Mouse (Mus musculus): Measurements from ENCODE around the gene Ecel1.

Ecel1 gene

DNA sequence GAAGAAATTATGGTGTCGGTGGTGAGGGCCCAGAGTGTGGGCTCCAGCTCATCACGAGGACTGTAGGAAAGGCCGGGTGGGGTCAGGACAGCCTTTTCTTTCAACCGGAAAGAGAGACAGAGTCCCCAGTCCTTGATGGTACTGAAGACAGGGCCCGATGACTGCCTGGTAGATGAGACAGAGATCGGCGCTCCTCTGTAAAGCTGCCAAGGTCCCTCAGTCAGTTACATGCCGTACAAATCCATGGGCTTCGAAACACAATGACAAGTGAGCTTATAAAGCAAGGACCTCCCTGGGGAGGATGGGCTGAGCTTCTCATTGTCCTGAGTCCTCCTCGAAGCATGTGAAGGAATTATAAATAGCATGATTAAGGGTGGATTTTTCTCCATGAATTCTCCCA lies 13.2 kb downstream of the Ecel1 start:
- TF ChIP-seq GATA4 (IDR thresholded peaks at IDR 0.05; ENCODE audit: insufficient replicate concordance, low read length), result no peak

- TF ChIP-seq GATA4 (IDR thresholded peaks at IDR 0.05; ENCODE audit: insufficient replicate concordance, low read length), result no peak
These were observed 13.9 kb downstream of the Ecel1 start for GRCm38 (mm10) chr1:87142456-87142855.

DNA sequence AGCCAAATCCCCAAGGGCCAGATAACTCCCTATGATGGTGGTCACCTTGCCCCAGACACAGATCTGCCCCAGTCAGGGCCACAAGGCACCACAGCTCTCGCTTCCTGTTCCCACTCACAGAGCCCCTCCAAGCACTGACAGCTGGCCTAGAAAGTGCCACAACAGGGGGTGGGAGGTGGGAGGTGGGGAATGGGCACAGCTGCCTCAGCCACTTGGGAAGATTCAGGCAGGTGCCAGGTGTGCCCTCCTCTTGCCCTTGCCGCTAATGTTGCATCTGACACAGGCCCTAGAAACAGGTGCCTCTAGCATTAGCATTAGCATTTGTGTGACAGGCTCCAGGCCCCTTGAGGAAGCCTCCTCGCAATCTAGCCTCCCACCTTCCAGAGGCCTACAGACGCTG lies 14.8 kb downstream of the Ecel1 start:
- no peak for TF ChIP-seq GATA4 (IDR thresholded peaks at IDR 0.05; ENCODE audit: insufficient replicate concordance, low read length)

DNA sequence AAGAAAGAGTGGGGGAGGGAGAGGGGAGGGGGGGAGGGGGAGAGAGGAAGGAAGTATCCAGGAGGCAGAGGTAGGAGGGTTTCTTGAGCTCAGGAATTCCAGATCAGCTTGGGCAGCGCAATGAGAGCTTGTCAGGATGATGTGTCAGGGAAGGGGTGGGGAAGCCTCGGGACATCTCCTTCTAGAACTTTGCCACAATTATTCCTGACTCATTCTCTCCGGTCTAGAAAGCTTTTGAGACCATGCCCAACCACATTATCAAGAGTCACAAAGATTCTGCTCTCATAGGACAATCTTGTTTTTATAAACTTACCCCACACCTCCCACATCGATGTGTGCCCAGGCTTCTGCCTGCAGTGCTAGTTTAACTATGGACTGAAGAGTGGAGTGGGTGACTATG lies 24.5 kb downstream of the Ecel1 start:
- TF ChIP-seq GATA4 (IDR thresholded peaks at IDR 0.05; ENCODE audit: insufficient replicate concordance, low read length), result no peak

DNA sequence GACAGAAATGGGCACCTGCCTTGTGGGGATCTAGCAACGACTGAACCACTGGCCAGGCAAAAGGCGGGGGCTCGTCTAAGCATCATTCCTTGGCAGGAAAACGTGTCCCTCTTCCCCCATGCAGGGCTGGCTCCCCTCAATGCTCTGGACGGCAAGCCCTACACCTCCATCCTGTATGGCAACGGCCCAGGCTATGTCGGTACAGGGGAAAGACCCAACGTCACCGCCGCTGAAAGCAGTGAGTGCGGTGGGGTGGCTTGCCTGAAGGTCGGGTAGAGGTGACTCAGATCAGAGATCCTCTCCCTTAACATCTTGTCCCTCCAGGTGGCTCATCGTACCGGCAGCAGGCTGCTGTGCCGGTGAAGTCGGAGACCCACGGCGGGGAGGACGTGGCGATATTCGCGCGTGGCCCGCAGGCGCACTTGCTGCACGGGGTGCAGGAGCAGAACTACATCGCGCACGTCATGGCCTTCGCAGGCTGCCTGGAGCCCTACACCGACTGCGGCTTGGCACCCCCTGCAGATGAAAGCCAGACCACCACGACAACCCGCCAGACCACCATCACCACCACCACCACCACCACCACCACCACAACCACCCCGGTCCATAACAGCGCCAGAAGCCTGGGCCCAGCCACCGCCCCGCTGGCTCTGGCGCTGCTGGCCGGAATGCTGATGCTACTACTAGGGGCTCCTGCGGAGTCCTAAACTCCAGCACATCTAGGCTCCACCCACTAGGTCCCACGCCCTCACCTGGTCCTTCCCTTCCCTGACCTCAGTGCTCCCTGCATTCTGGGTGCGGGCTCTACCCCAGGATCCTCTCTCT lies 28.9 kb downstream of the Ecel1 start:
- TF ChIP-seq GATA4 (IDR thresholded peaks at IDR 0.05; ENCODE audit: insufficient replicate concordance, low read length), result no peak

DNA sequence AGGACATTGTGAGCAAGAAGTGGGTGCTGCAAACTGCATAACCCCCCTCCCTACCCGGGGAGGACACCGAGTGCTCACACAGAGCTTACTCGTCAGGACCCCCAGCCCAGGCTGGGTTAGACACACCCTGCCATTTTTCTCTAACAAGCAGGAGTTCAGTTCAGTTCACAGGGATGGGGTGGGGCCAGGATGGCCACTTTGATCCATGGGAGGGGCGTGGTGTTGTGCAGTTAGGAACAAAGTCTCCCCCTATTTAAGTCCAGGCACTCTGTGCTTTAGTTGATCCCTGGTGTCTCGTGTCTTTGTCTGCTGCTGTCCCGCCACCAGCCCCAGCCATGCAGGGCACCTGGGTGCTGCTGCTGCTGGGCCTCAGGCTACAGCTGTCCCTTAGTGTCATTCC lies 31.6 kb downstream of the Ecel1 start, which contains the start of gene Akp3:
Akp3 (plus strand) TSS at position 301 of the 400 bp plus-strand sequence.
- no peak for TF ChIP-seq GATA4 (IDR thresholded peaks at IDR 0.05; ENCODE audit: insufficient replicate concordance, low read length)

DNA sequence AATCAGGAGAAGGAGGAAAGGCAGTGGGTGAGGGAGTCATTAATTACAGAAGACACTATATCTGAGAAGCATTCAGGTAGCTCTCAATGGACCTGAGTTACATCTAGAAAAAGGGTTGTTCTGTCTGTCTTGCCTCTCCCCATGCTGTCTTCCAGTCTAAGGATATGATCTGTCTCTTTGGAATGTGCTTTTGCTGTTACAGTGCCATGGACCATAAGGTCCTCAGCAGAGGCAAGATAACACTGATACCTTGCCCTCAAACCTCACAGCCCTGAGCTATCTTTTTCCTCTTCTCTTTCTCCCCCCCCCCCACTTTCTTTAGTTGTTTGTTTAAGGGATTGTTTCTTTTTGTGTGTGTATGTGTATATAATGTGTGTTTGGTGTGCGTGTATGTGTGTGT lies 41.5 kb downstream of the Ecel1 start:
- no peak for TF ChIP-seq GATA4 (IDR thresholded peaks at IDR 0.05; ENCODE audit: insufficient replicate concordance, low read length)

DNA sequence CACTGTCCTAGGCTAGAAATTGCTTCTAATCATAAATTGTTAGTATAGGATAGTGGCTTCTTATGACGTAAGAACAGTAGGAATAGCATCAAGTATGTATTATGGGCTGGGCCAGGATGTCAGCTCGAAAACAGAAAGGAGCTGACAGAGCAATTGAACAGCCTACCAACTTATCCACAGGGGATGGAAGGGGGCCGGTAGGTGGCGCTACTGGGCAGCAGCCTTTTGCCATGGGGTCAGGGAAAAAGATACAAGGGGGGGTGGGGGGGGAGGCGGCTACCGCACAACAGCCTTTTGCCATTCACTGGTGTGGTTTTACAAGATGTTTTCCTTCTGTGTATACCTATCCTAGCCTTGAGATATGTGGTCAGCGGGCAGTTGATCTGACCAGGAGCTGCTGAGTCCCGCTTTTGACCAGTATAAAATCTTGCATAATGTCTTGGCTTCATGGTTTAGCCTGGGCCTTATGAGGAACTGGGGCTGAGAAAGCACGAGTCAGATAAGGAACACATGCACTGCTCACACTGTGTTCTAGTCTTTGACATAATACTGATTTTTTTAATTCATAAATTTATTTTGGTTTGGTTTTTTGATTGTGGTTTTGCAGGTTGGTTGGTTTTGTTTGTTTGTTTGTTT lies 44.5 kb downstream of the Ecel1 start:
- TF ChIP-seq GATA4 (IDR thresholded peaks at IDR 0.05; ENCODE audit: insufficient replicate concordance, low read length), result no peak

- TF ChIP-seq GATA4 (IDR thresholded peaks at IDR 0.05; ENCODE audit: insufficient replicate concordance, low read length), result no peak
These were observed 47.8 kb downstream of the Ecel1 start for GRCm38 (mm10) chr1:87108564-87108963.

DNA sequence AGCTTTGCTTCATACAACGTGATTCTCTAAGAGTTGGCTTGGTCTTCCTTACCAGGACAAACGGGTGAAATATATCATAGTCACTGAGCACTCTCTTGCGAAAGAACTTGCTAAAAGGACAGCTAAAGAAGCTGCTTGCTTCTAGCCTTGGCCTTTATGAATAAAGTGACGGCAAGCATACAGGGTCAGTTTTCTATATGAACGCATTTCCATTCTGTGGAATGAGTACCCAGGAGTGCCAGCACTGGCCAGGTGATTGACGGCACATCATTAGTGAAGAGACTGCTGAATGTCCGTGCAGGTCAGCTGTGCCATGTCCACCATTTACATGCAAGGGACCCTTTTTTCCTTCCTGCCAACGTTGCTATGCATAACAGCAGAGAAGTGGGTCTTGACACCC lies 49.8 kb downstream of the Ecel1 start:
- no peak for TF ChIP-seq GATA4 (IDR thresholded peaks at IDR 0.05; ENCODE audit: insufficient replicate concordance, low read length)

- no peak for TF ChIP-seq GATA4 (IDR thresholded peaks at IDR 0.05; ENCODE audit: insufficient replicate concordance, low read length)
These were observed 52.4 kb downstream of the Ecel1 start for GRCm38 (mm10) chr1:87103936-87104335.

- no peak for TF ChIP-seq GATA4 (IDR thresholded peaks at IDR 0.05; ENCODE audit: insufficient replicate concordance, low read length)
These were observed 54.2 kb downstream of the Ecel1 start for GRCm38 (mm10) chr1:87102114-87102513.

- no peak for TF ChIP-seq GATA4 (IDR thresholded peaks at IDR 0.05; ENCODE audit: insufficient replicate concordance, low read length)
These were observed 54.9 kb downstream of the Ecel1 start, which contains the start of gene Alpi for GRCm38 (mm10) chr1:87101411-87101810. Alpi (minus strand) TSS chr1:87101606.

DNA sequence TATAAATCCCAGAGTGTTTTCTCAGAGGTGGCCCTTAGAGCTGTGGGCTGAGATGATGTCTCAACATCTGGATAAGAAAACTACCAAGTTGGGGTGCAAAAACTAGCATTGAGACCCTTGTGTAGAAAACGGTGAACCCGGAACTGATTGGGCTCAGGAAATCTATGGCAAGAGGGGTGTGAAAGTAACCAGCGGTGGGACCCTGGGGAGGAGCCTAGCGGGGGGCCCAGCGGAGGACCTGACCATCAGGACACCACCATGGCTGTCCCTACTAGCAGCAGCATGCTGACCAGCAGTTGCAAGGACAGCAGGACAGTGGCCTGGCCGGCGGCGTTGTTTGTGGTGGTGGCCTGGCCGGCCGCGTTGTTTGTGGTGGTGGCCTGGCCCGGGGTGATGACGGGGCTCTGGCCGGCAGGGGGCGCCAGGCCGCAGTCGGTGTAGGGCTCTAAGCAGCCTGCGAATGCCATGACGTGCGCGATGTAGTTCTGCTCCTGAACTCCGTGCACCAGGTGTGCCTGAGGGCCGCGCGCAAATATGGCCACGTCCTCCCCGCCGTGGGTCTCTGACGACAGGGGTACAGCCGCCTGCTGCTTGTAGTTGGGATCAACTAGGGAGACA lies 57.9 kb downstream of the Ecel1 start:
- no peak for TF ChIP-seq GATA4 (IDR thresholded peaks at IDR 0.05; ENCODE audit: insufficient replicate concordance, low read length)
